Mouse (Mus musculus): ENCODE measurements around the gene Sp2.

GRCm38 (mm10) chr11:96929766-96930331 lies 52.9 kb downstream of the Sp2 start:
- no peak for TF ChIP-seq CTCF (IDR thresholded peaks at IDR 0.05; ENCODE audit: low read depth)
- no peak for TF ChIP-seq EP300 (optimal IDR thresholded peaks at IDR 0.05)

Data from stomach, postnatal 0 days (tissue).